Comparison of ENCODE assay signal across 8 mouse cellular contexts in genomic region chr9:56179416-56180117, GRCm38 (mm10). TPM values are rescaled to one million over a fixed set of nuclear protein-coding genes. Genes with fewer than 3 reads are reported as not detected.
DNase-seq lines count a peak whose midpoint lies in the region; ATAC-seq and TF ChIP-seq lines count a peak whose summit lies in the region.

No protein-coding gene starts in this region.

- peak; percentile 52 for TF ChIP-seq CTCF in ES-Bruce4 (IDR thresholded peaks at IDR 0.05; ENCODE audit: low read depth, low read length)
- peak; percentile 41 for TF ChIP-seq CTCF in liver, postnatal 0 days (IDR thresholded peaks at IDR 0.05; ENCODE audit: low read depth)

- peak; percentile 62 for ATAC-seq in kidney, embryonic 14.5 days (ENCODE audit: low FRiP score, low TSS enrichment)
- no peak for ATAC-seq in embryonic facial prominence, embryonic 14.5 days (ENCODE audit: low read depth)
- ATAC-seq in liver, postnatal 0 days = no peak

- no peaks in the 10 kb centered on the region for H3K27me3 ChIP-seq in kidney, embryonic 14.5 days (ENCODE audit: control insufficient read depth, insufficient read depth, low read length)
- no peaks in the 10 kb centered on the region for H3K27me3 ChIP-seq in ES-Bruce4 (ENCODE audit: control insufficient read depth, insufficient read depth, low read length, poor library complexity, severe bottlenecking)
- no peaks in the 10 kb centered on the region for H3K27me3 ChIP-seq in embryonic facial prominence, embryonic 14.5 days (replicated peaks; ENCODE audit: control insufficient read depth, insufficient read depth, low read length)
- no peaks in the 10 kb centered on the region for H3K27me3 ChIP-seq in liver, postnatal 0 days (ENCODE audit: insufficient read depth, low read length)
- H3K27me3 ChIP-seq in limb, embryonic 10.5 days (ENCODE audit: low read depth, poor library complexity, severe bottlenecking) = no peaks in the 10 kb centered on the region

- H3K4me2 ChIP-seq in kidney, embryonic 14.5 days (replicated peaks; ENCODE audit: low read depth, low read length) = no peak overlapping the region
- no peak overlapping the region for H3K4me2 ChIP-seq in embryonic facial prominence, embryonic 14.5 days (ENCODE audit: low read depth, low read length)
- H3K4me2 ChIP-seq in liver, postnatal 0 days (ENCODE audit: low read depth, low read length) = no peak overlapping the region

- TF ChIP-seq EP300 in ES-Bruce4 (IDR thresholded peaks at IDR 0.05; ENCODE audit: insufficient read depth, low read depth, low read length) = no peak
- no peak for TF ChIP-seq EP300 in liver, postnatal 0 days (IDR thresholded peaks at IDR 0.05; ENCODE audit: low read depth)

- no peak for DNase-seq in kidney, adult 11 months
- DNase-seq in embryonic facial prominence, embryonic 14.5 days (ENCODE audit: low spot score) = peak; percentile 53
- no peak for DNase-seq in liver, postnatal 0 days
- DNase-seq in thymus, postnatal 4 days = peak; percentile 75
- DNase-seq in limb, embryonic 10.5 days (ENCODE audit: low spot score) = no peak
- DNase-seq in left cerebral cortex, postnatal 14 days (ENCODE audit: low spot score in 2 of 2) = no peak

- no peak for TF ChIP-seq POLR2A in ES-Bruce4 (IDR thresholded peaks at IDR 0.05; ENCODE audit: insufficient read depth, low read length)

- 0 out of 2 replicates have a peak, but pooled peaks cover 3% of the 10 kb centered on the region for H3K4me1 ChIP-seq in kidney, embryonic 14.5 days (ENCODE audit: control insufficient read depth, insufficient read depth, low read length)
- no peaks in the 10 kb centered on the region for H3K4me1 ChIP-seq in ES-Bruce4 (ENCODE audit: control insufficient read depth, insufficient read depth, low read length)
- H3K4me1 ChIP-seq in embryonic facial prominence, embryonic 14.5 days (ENCODE audit: control insufficient read depth, insufficient read depth, low read length) = no peaks in the 10 kb centered on the region
- no peaks in the 10 kb centered on the region for H3K4me1 ChIP-seq in liver, postnatal 0 days (ENCODE audit: insufficient read depth)
- H3K4me1 ChIP-seq in limb, embryonic 10.5 days = peaks cover 14% of the 10 kb centered on the region; the same call in 1 of the 2 replicates

- no peak overlapping the region for H3K27ac ChIP-seq in kidney, embryonic 14.5 days (ENCODE audit: low read depth, low read length)
- no peak overlapping the region for H3K27ac ChIP-seq in ES-Bruce4 (ENCODE audit: insufficient read depth, low read length)
- no peak overlapping the region for H3K27ac ChIP-seq in embryonic facial prominence, embryonic 14.5 days (replicated peaks; ENCODE audit: low read depth, low read length)
- no peak overlapping the region for H3K27ac ChIP-seq in liver, postnatal 0 days (ENCODE audit: low read depth)
- H3K27ac ChIP-seq in limb, embryonic 10.5 days = no peak overlapping the region

- intact Hi-C loops in left cerebral cortex, postnatal 14 days (cut with DNase I) = no loop called here

- no peak overlapping the region for H3K4me3 ChIP-seq in kidney, embryonic 14.5 days (ENCODE audit: low read length)
- H3K4me3 ChIP-seq in ES-Bruce4 (ENCODE audit: low read depth, low read length) = no peak overlapping the region
- no peak overlapping the region for H3K4me3 ChIP-seq in embryonic facial prominence, embryonic 14.5 days (ENCODE audit: low read depth, low read length)
- no peak overlapping the region for H3K4me3 ChIP-seq in liver, postnatal 0 days (ENCODE audit: low read depth, low read length)
- no peak overlapping the region for H3K4me3 ChIP-seq in limb, embryonic 10.5 days

- no peaks in the 10 kb centered on the region for H3K36me3 ChIP-seq in kidney, embryonic 14.5 days (ENCODE audit: control insufficient read depth, insufficient read depth, low read length)
- H3K36me3 ChIP-seq in ES-Bruce4 (ENCODE audit: control insufficient read depth, insufficient read depth, low read length, poor library complexity, severe bottlenecking) = no peaks in the 10 kb centered on the region
- H3K36me3 ChIP-seq in embryonic facial prominence, embryonic 14.5 days (ENCODE audit: control insufficient read depth, insufficient read depth, low read length) = no peaks in the 10 kb centered on the region
- H3K36me3 ChIP-seq in liver, postnatal 0 days (replicated peaks; ENCODE audit: insufficient read depth, low read length) = no peaks in the 10 kb centered on the region
- H3K36me3 ChIP-seq in limb, embryonic 10.5 days = no peaks in the 10 kb centered on the region

- WGBS in kidney, embryonic 14.5 days = 73% methylated on average over 6 of the region's 6 CpGs
- WGBS in embryonic facial prominence, embryonic 14.5 days = 80% methylated on average over 6 of the region's 6 CpGs
- WGBS in liver, postnatal 0 days (ENCODE audit: insufficient replicate concordance) = 72% methylated on average over 6 of the region's 6 CpGs
- 79% methylated on average over 6 of the region's 6 CpGs for WGBS in limb, embryonic 10.5 days

- no peak overlapping the region for H3K9ac ChIP-seq in kidney, embryonic 14.5 days (ENCODE audit: low read depth, low read length)
- no peak overlapping the region for H3K9ac ChIP-seq in ES-Bruce4 (ENCODE audit: low read depth, poor library complexity, severe bottlenecking)
- H3K9ac ChIP-seq in embryonic facial prominence, embryonic 14.5 days (ENCODE audit: low read depth, low read length) = no peak overlapping the region
- no peak overlapping the region for H3K9ac ChIP-seq in liver, postnatal 0 days (replicated peaks)

- no peaks in the 10 kb centered on the region for H3K9me3 ChIP-seq in kidney, embryonic 14.5 days (ENCODE audit: control insufficient read depth, low read length)
- no peaks in the 10 kb centered on the region for H3K9me3 ChIP-seq in ES-Bruce4 (replicated peaks; ENCODE audit: control insufficient read depth, insufficient read depth, low read length, poor library complexity, severe bottlenecking)
- H3K9me3 ChIP-seq in embryonic facial prominence, embryonic 14.5 days (ENCODE audit: control insufficient read depth, low read length) = no peaks in the 10 kb centered on the region
- H3K9me3 ChIP-seq in liver, postnatal 0 days (ENCODE audit: low read length) = no peaks in the 10 kb centered on the region
- H3K9me3 ChIP-seq in limb, embryonic 10.5 days (replicated peaks) = no peaks in the 10 kb centered on the region

RNA-seq across cellular contexts. Expression of gene Tspan3, which starts 14.3 kb away (rescaled TPM):
- polyA plus RNA-seq in kidney, embryonic 14.5 days (2014; fragmentation: Nextera tagmentation; extraction: Ambion mirVana) = 418 and 533 TPM in 2 replicates
- polyA plus RNA-seq in ES-Bruce4 (2011; ENCODE audit: insufficient read depth, insufficient read length, low read depth, missing spikeins) = 91.2 and 96.4 TPM in 2 replicates
- polyA plus RNA-seq in embryonic facial prominence, embryonic 14.5 days (2014; fragmentation: Nextera tagmentation; extraction: Ambion mirVana) = 509 and 543 TPM in 2 replicates
- 23.1 and 23.4 TPM in 2 replicates for polyA plus RNA-seq in liver, postnatal 0 days (2015; fragmentation: Nextera tagmentation; extraction: Ambion mirVana)
- polyA plus RNA-seq in limb, embryonic 10.5 days (2016; fragmentation: Nextera tagmentation; extraction: Ambion mirVana) = 410 and 450 TPM in 2 replicates
- total RNA-seq in left cerebral cortex, postnatal 14 days (2021) = 100 to 1,000 TPM; 415 to 420 TPM

Comparison
In these comparisons a context has a peak if more than half of its experiments do, and no peak if none do; other contexts are left out.
1. DNase-seq: peak in embryonic facial prominence, embryonic 14.5 days (single experiment) and thymus, postnatal 4 days (single experiment); none in kidney, adult 11 months (single experiment), liver, postnatal 0 days (single experiment), limb, embryonic 10.5 days (single experiment) and left cerebral cortex, postnatal 14 days (0 of 2).